Mouse (Mus musculus): ENCODE data around the gene Caln1. TPM values are rescaled to one million over a fixed set of nuclear protein-coding genes. Genes with fewer than 3 reads are reported as not detected.
"Not testable (repeated sequence)": the region's sequence is repeated elsewhere in the genome, so short reads cannot be mapped to it uniquely, and the experiment has no call there.

The Caln1 gene
- polyA plus RNA-seq, 1 experiment from 2014 or later: 0.95 TPM

GRCm38 (mm10) chr5:130635397-130635796 lies 266.1 kb downstream of the Caln1 start:
- WGBS: 83% methylated on average over 2 of the region's 2 CpGs
- no peaks in the 10 kb centered on the region for H3K36me3 ChIP-seq (ENCODE audit: insufficient read depth, low read length)
- no peak overlapping the region for H3K27ac ChIP-seq (ENCODE audit: low read length)
- no peak for ATAC-seq (ENCODE audit: low FRiP score, low TSS enrichment)
- no peaks in the 10 kb centered on the region for H3K4me1 ChIP-seq (ENCODE audit: insufficient read depth, low read length)
- H3K27me3 ChIP-seq (ENCODE audit: insufficient read depth, low read length): no peaks in the 10 kb centered on the region
- H3K9me3 ChIP-seq (ENCODE audit: low read length): no peaks in the 10 kb centered on the region
- no peak overlapping the region for H3K4me3 ChIP-seq (ENCODE audit: low read length)
- no peak overlapping the region for H3K9ac ChIP-seq (replicated peaks; ENCODE audit: low read length)
- H3K4me2 ChIP-seq (replicated peaks; ENCODE audit: low read depth, low read length): no peak overlapping the region

- no peak overlapping the region for H3K4me2 ChIP-seq (replicated peaks; ENCODE audit: low read depth, low read length)
- no peak overlapping the region for H3K9ac ChIP-seq (replicated peaks; ENCODE audit: low read length)
- no peak overlapping the region for H3K27ac ChIP-seq (ENCODE audit: low read length)
- no peaks in the 10 kb centered on the region for H3K9me3 ChIP-seq (ENCODE audit: low read length)
- no peaks in the 10 kb centered on the region for H3K27me3 ChIP-seq (ENCODE audit: insufficient read depth, low read length)
- H3K36me3 ChIP-seq (ENCODE audit: insufficient read depth, low read length): no peaks in the 10 kb centered on the region
- 76% methylated on average over 2 of the region's 2 CpGs for WGBS
- no peak for ATAC-seq (ENCODE audit: low FRiP score, low TSS enrichment)
- H3K4me1 ChIP-seq (ENCODE audit: insufficient read depth, low read length): no peaks in the 10 kb centered on the region
- H3K4me3 ChIP-seq (ENCODE audit: low read length): no peak overlapping the region
These were observed 272.6 kb downstream of the Caln1 start for GRCm38 (mm10) chr5:130641881-130642280.

GRCm38 (mm10) chr5:130646126-130646525 lies 276.9 kb downstream of the Caln1 start:
- not testable (repeated sequence) for H3K27ac ChIP-seq (ENCODE audit: low read length); ATAC-seq (ENCODE audit: low FRiP score, low TSS enrichment); H3K4me3 ChIP-seq (ENCODE audit: low read length); H3K4me2 ChIP-seq (replicated peaks; ENCODE audit: low read depth, low read length); H3K36me3 ChIP-seq (ENCODE audit: insufficient read depth, low read length); H3K9me3 ChIP-seq (ENCODE audit: low read length); H3K9ac ChIP-seq (replicated peaks; ENCODE audit: low read length); H3K4me1 ChIP-seq (ENCODE audit: insufficient read depth, low read length); H3K27me3 ChIP-seq (ENCODE audit: insufficient read depth, low read length)
- WGBS: 75% methylated on average over 2 of the region's 2 CpGs

- H3K9ac ChIP-seq (replicated peaks; ENCODE audit: low read length): no peak overlapping the region
- H3K27me3 ChIP-seq (ENCODE audit: insufficient read depth, low read length): no peaks in the 10 kb centered on the region
- H3K4me3 ChIP-seq (ENCODE audit: low read length): no peak overlapping the region
- no peak for ATAC-seq (ENCODE audit: low FRiP score, low TSS enrichment)
- H3K4me1 ChIP-seq (ENCODE audit: insufficient read depth, low read length): no peaks in the 10 kb centered on the region
- H3K27ac ChIP-seq (ENCODE audit: low read length): no peak overlapping the region
- WGBS: 78% methylated on average over 3 of the region's 3 CpGs
- no peaks in the 10 kb centered on the region for H3K9me3 ChIP-seq (ENCODE audit: low read length)
- H3K36me3 ChIP-seq (ENCODE audit: insufficient read depth, low read length): no peaks in the 10 kb centered on the region
- H3K4me2 ChIP-seq (replicated peaks; ENCODE audit: low read depth, low read length): no peak overlapping the region
These were observed 288.9 kb downstream of the Caln1 start for GRCm38 (mm10) chr5:130658141-130658540.

- Histone ChIP-seq H3K36me3 (ENCODE audit: insufficient read depth, low read length) (no peaks in the 10 kb centered on the region), H3K9ac (replicated peaks; ENCODE audit: low read length) (no peak overlapping the region), H3K27me3 (ENCODE audit: insufficient read depth, low read length) (no peaks in the 10 kb centered on the region), H3K4me1 (ENCODE audit: insufficient read depth, low read length) (no peaks in the 10 kb centered on the region), H3K4me2 (replicated peaks; ENCODE audit: low read depth, low read length) (no peak overlapping the region), H3K9me3 (ENCODE audit: low read length) (no peaks in the 10 kb centered on the region), H3K4me3 (ENCODE audit: low read length) (no peak overlapping the region), H3K27ac (ENCODE audit: low read length) (no peak overlapping the region)
- ATAC-seq (ENCODE audit: low FRiP score, low TSS enrichment): no peak
- WGBS: 89% methylated on average over 1 of the region's 1 CpGs
These were observed 296.8 kb downstream of the Caln1 start for GRCm38 (mm10) chr5:130666091-130666490.

- WGBS: 46% methylated on average over 3 of the region's 3 CpGs
- no peak overlapping the region for H3K27ac ChIP-seq (ENCODE audit: low read length)
These were observed 303.3 kb downstream of the Caln1 start for GRCm38 (mm10) chr5:130672588-130672987.

GRCm38 (mm10) chr5:130673092-130673491 lies 303.8 kb downstream of the Caln1 start:
- no peaks in the 10 kb centered on the region for H3K36me3 ChIP-seq (ENCODE audit: insufficient read depth, low read length)
- no peaks in the 10 kb centered on the region for H3K4me1 ChIP-seq (ENCODE audit: insufficient read depth, low read length)
- H3K4me3 ChIP-seq (ENCODE audit: low read length): no peak overlapping the region
- no peaks in the 10 kb centered on the region for H3K27me3 ChIP-seq (ENCODE audit: insufficient read depth, low read length)
- no peaks in the 10 kb centered on the region for H3K9me3 ChIP-seq (ENCODE audit: low read length)
- WGBS: 81% methylated on average over 3 of the region's 3 CpGs
- ATAC-seq (ENCODE audit: low FRiP score, low TSS enrichment): no peak
- no peak overlapping the region for H3K9ac ChIP-seq (replicated peaks; ENCODE audit: low read length)
- no peak overlapping the region for H3K27ac ChIP-seq (ENCODE audit: low read length)
- no peak overlapping the region for H3K4me2 ChIP-seq (replicated peaks; ENCODE audit: low read depth, low read length)

More at GRCm38 (mm10) chr5:130672588-130672987, 303.3 kb downstream of the Caln1 start:
- no peak for ATAC-seq (ENCODE audit: low FRiP score, low TSS enrichment)
- Histone ChIP-seq H3K4me1 (ENCODE audit: insufficient read depth, low read length) (no peaks in the 10 kb centered on the region), H3K9ac (replicated peaks; ENCODE audit: low read length) (no peak overlapping the region), H3K27me3 (ENCODE audit: insufficient read depth, low read length) (no peaks in the 10 kb centered on the region), H3K4me3 (ENCODE audit: low read length) (no peak overlapping the region), H3K4me2 (replicated peaks; ENCODE audit: low read depth, low read length) (no peak overlapping the region), H3K36me3 (ENCODE audit: insufficient read depth, low read length) (no peaks in the 10 kb centered on the region), H3K9me3 (ENCODE audit: low read length) (no peaks in the 10 kb centered on the region)

- WGBS: 86% methylated on average over 2 of the region's 2 CpGs
- ATAC-seq (ENCODE audit: low FRiP score, low TSS enrichment): no peak
These were observed 308.6 kb downstream of the Caln1 start for GRCm38 (mm10) chr5:130677895-130678294.

GRCm38 (mm10) chr5:130685911-130686658 lies 316.8 kb downstream of the Caln1 start:
- no peaks in the 10 kb centered on the region for H3K4me1 ChIP-seq (ENCODE audit: insufficient read depth, low read length)
- 83% methylated on average over 5 of the region's 5 CpGs for WGBS
- no peak for ATAC-seq (ENCODE audit: low FRiP score, low TSS enrichment)
- H3K9me3 ChIP-seq (ENCODE audit: low read length): no peaks in the 10 kb centered on the region
- no peak overlapping the region for H3K4me3 ChIP-seq (ENCODE audit: low read length)
- H3K4me2 ChIP-seq (replicated peaks; ENCODE audit: low read depth, low read length): no peak overlapping the region
- no peaks in the 10 kb centered on the region for H3K36me3 ChIP-seq (ENCODE audit: insufficient read depth, low read length)
- no peak overlapping the region for H3K27ac ChIP-seq (ENCODE audit: low read length)
- no peak overlapping the region for H3K9ac ChIP-seq (replicated peaks; ENCODE audit: low read length)
- H3K27me3 ChIP-seq (ENCODE audit: insufficient read depth, low read length): no peaks in the 10 kb centered on the region

More at GRCm38 (mm10) chr5:130677895-130678294, 308.6 kb downstream of the Caln1 start:
- H3K4me3 ChIP-seq (ENCODE audit: low read length): no peak overlapping the region
- no peak overlapping the region for H3K27ac ChIP-seq (ENCODE audit: low read length)
- H3K9ac ChIP-seq (replicated peaks; ENCODE audit: low read length): no peak overlapping the region
- no peaks in the 10 kb centered on the region for H3K27me3 ChIP-seq (ENCODE audit: insufficient read depth, low read length)
- H3K36me3 ChIP-seq (ENCODE audit: insufficient read depth, low read length): no peaks in the 10 kb centered on the region
- no peaks in the 10 kb centered on the region for H3K4me1 ChIP-seq (ENCODE audit: insufficient read depth, low read length)
- H3K9me3 ChIP-seq (ENCODE audit: low read length): no peaks in the 10 kb centered on the region
- no peak overlapping the region for H3K4me2 ChIP-seq (replicated peaks; ENCODE audit: low read depth, low read length)

- no peaks in the 10 kb centered on the region for H3K27me3 ChIP-seq (ENCODE audit: insufficient read depth, low read length)
- no peaks in the 10 kb centered on the region for H3K36me3 ChIP-seq (ENCODE audit: insufficient read depth, low read length)
- no peak overlapping the region for H3K4me3 ChIP-seq (ENCODE audit: low read length)
- H3K9ac ChIP-seq (replicated peaks; ENCODE audit: low read length): no peak overlapping the region
- no peaks in the 10 kb centered on the region for H3K4me1 ChIP-seq (ENCODE audit: insufficient read depth, low read length)
- 50% methylated on average over 16 of the region's 16 CpGs for WGBS
- ATAC-seq (ENCODE audit: low FRiP score, low TSS enrichment): no peak
- H3K9me3 ChIP-seq (ENCODE audit: low read length): no peaks in the 10 kb centered on the region
- no peak overlapping the region for H3K4me2 ChIP-seq (replicated peaks; ENCODE audit: low read depth, low read length)
- no peak overlapping the region for H3K27ac ChIP-seq (ENCODE audit: low read length)
These were observed 319.3 kb downstream of the Caln1 start for GRCm38 (mm10) chr5:130688385-130689138.
